8 mouse cellular contexts compared by ENCODE assay signal in the genomic region with DNA sequence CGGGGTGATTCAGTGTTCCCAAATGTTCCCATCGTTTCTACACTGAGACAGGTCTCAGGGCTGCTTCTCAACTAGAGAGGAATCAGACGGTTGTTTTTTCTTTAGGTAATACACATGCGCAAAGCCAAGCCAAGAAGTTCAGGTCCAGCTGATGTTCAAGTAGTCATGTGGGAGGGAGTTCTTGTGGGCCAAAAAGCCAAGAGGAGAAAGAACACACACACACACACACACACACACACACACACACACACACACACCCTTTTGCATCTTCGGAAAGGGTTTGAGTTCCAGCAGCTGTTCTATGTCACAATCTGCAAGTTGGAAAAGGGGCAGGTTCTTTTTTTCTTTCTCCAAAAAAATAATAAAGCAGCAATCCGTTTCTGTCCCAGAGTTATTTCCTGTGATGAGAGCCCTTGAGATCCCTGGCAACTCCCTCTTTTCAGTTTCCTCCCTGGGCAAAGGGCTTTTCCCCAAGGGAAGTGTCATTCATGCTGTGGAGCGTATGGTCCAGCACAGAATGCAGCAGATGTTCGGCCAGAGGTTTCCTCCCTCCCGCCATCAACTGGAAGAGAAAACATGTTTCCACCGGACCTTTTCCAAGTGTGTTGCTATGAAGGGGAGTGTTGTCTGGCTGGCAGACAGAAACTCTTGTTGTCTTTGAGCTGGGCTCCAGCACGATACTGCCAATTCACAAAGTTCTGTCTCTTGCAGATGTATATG. TPM values are rescaled to one million over a fixed set of nuclear protein-coding genes. Genes with fewer than 3 reads are reported as not detected.
DNase-seq lines count a peak whose midpoint lies in the region; ATAC-seq and TF ChIP-seq lines count a peak whose summit lies in the region.

No protein-coding gene starts in this region.

- H3K4me3 ChIP-seq in hindbrain, embryonic 12.5 days = no peak overlapping the region
- no peak overlapping the region for H3K4me3 ChIP-seq in hindbrain, embryonic 14.5 days (replicated peaks; ENCODE audit: low read length)
- H3K4me3 ChIP-seq in cerebellum, adult 2 months (replicated peaks; ENCODE audit: insufficient read depth, low read depth, low read length) = no peak overlapping the region

- H3K27ac ChIP-seq in hindbrain, embryonic 12.5 days = no peak overlapping the region
- no peak overlapping the region for H3K27ac ChIP-seq in hindbrain, embryonic 14.5 days
- no peak overlapping the region for H3K27ac ChIP-seq in cerebellum, adult 2 months (ENCODE audit: insufficient read depth, low read length)

- peak overlapping the region; percentile 14; the same call in 1 of the 2 replicates for H3K4me2 ChIP-seq in hindbrain, embryonic 12.5 days (replicated peaks)
- H3K4me2 ChIP-seq in hindbrain, embryonic 14.5 days (replicated peaks) = no peak overlapping the region

- H3K27me3 ChIP-seq in hindbrain, embryonic 12.5 days = peaks cover 26% of the 10 kb centered on the region
- peaks cover 30% of the 10 kb centered on the region for H3K27me3 ChIP-seq in hindbrain, embryonic 14.5 days (ENCODE audit: control insufficient read depth, insufficient read depth, low read length)
- peaks cover 1% of the 10 kb centered on the region; the same call in 1 of the 2 replicates for H3K27me3 ChIP-seq in cerebellum, adult 2 months (ENCODE audit: control insufficient read depth, insufficient read depth, low read length)

- no peak for TF ChIP-seq CTCF in cerebellum, adult 2 months (IDR thresholded peaks at IDR 0.05; ENCODE audit: borderline replicate concordance, insufficient read depth, low read depth, low read length)

- H3K36me3 ChIP-seq in hindbrain, embryonic 12.5 days = no peaks in the 10 kb centered on the region
- H3K36me3 ChIP-seq in hindbrain, embryonic 14.5 days (replicated peaks; ENCODE audit: control insufficient read depth, insufficient read depth) = no peaks in the 10 kb centered on the region

- no peak overlapping the region for H3K9ac ChIP-seq in hindbrain, embryonic 12.5 days
- H3K9ac ChIP-seq in hindbrain, embryonic 14.5 days = no peak overlapping the region

- DNase-seq in hindbrain, embryonic 14.5 days (ENCODE audit: low spot score) = no peak
- DNase-seq in heart, adult 18-20 months = peak; percentile 83 to 92
- peak; percentile 72 for DNase-seq in kidney, adult 9 months
- peak; percentile 74 for DNase-seq in lung, postnatal 36 days
- no peak for DNase-seq in cerebellum, adult 2 months
- DNase-seq in cerebellum, adult 11-12 months = no peak
- no peak for DNase-seq in spleen, postnatal 10 days (ENCODE audit: low spot score in 2 of 2)

- peaks cover 3% of the 10 kb centered on the region; the same call in 1 of the 2 replicates for H3K4me1 ChIP-seq in hindbrain, embryonic 12.5 days
- no peaks in the 10 kb centered on the region for H3K4me1 ChIP-seq in hindbrain, embryonic 14.5 days (replicated peaks; ENCODE audit: control insufficient read depth, insufficient read depth, low read length)
- H3K4me1 ChIP-seq in cerebellum, adult 2 months (ENCODE audit: control insufficient read depth, insufficient read depth, low read length) = no peaks in the 10 kb centered on the region

- no peak for TF ChIP-seq POLR2A in cerebellum, adult 2 months (IDR thresholded peaks at IDR 0.05; ENCODE audit: borderline replicate concordance, insufficient read depth, low read length)

- ATAC-seq in hindbrain, embryonic 12.5 days (ENCODE audit: low FRiP score) = no peak
- no peak for ATAC-seq in hindbrain, embryonic 14.5 days (ENCODE audit: low FRiP score)

- 46% methylated on average over 11 of the region's 11 CpGs for WGBS in hindbrain, embryonic 12.5 days
- WGBS in hindbrain, embryonic 14.5 days = 51% methylated on average over 11 of the region's 11 CpGs
- WGBS in cerebellum, adult 2 months = 27% methylated on average over 11 of the region's 11 CpGs

- no peaks in the 10 kb centered on the region for H3K9me3 ChIP-seq in hindbrain, embryonic 12.5 days (replicated peaks)
- H3K9me3 ChIP-seq in hindbrain, embryonic 14.5 days (ENCODE audit: control insufficient read depth, low read length) = no peaks in the 10 kb centered on the region

RNA-seq across cellular contexts. Expression of gene Ets1, which starts 10.7 kb away (rescaled TPM):
- polyA plus RNA-seq in hindbrain, embryonic 12.5 days (2016; fragmentation: Nextera tagmentation; extraction: Ambion mirVana) = 35.7 and 38.5 TPM in 2 replicates
- 19.1 and 20.9 TPM in 2 replicates for polyA plus RNA-seq in hindbrain, embryonic 14.5 days (2014; fragmentation: Nextera tagmentation; extraction: Ambion mirVana)
- 10 to 100 TPM; 35.3 to 36.9 TPM for total RNA-seq in heart, adult 18-20 months (2021)
- 5.8 and 6.8 TPM in 2 replicates for polyA plus RNA-seq in cerebellum, adult 2 months (2012; rRNA removed)

Comparison
In these comparisons a context has a peak if more than half of its experiments do, and no peak if none do; other contexts are left out.
1. DNase-seq: peak in heart, adult 18-20 months (2 of 2), kidney, adult 9 months (single experiment) and lung, postnatal 36 days (single experiment); none in hindbrain, embryonic 14.5 days (single experiment), cerebellum, adult 2 months (0 of 2), cerebellum, adult 11-12 months (single experiment) and spleen, postnatal 10 days (0 of 2).